Mouse (Mus musculus): Measurements from ENCODE around the gene Sec14l3.

GRCm38 (mm10) chr11:4119635-4120034 is 55.0 kb downstream of the Sec14l3 start:
- TF ChIP-seq EP300 (IDR thresholded peaks at IDR 0.05; ENCODE audit: low read depth): no peak
- no peak for TF ChIP-seq CTCF (IDR thresholded peaks at IDR 0.05; ENCODE audit: low read depth)
